In the genomic region with DNA sequence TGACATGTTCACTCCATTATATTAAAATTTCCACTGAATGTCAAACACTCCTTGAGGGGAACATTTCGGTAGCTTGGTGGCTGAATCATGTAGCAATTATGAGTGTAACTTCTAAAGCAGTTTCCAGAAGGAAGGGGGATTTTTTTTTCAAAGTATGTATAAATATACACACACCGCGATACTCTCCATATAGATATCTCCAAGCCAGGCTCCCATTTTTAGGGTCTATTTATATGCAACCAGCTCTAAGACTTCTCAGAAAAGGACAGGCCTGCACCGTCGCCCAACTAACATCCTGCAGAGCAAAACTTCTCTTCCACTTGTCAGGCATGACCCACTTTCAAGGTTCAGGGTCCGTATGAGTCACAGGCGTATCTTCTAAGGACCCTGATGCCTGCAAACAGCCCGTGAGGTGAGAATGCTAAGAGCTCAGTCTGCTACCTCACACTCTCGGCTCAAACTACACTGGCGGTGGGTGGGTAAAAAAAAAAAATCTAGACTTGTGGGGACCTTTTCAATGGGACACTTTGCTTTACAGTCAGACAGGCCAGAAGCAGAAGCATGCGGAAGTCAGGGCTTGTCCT, we compare ENCODE assay signal across 27 mouse cellular contexts.
DNase-seq lines count a peak whose midpoint lies in the region.
"Had no signal": no experiment of that assay in that cellular context is flagged by ENCODE, and none has a peak within 500 bp of the region (broad histone marks: within the 10 kb centered on the region; RNA-seq: fewer than 3 reads in every experiment).

No protein-coding gene starts in this region.

- DNase-seq in adrenal gland, adult (ENCODE audit: inconsistent age in 2 of 2, low spot score in 1 of 2), result peak; percentile 73 to 89
- DNase-seq in adrenal gland, postnatal 25 days, result no peak
- DNase-seq in frontal cortex, adult 2 months (ENCODE audit: extremely low spot score in 1 of 2, low spot score in 1 of 2), result peak; percentile 24 to 39
- no peak for DNase-seq in frontal cortex, postnatal 14 days (ENCODE audit: low spot score in 2 of 2)
- DNase-seq in retina, postnatal 1 day, result peak; percentile 14
- DNase-seq in retina, embryonic 14.5 days (ENCODE audit: low spot score), result no peak
- no peak for DNase-seq in embryonic facial prominence, embryonic 10.5 days (ENCODE audit: low spot score)
- DNase-seq: cerebellum, adult 2 months; cerebellum, postnatal 25 days; gastrocnemius, postnatal 25 days; heart, adult 11 months; kidney, adult 18-20 months; kidney, postnatal 4 days; liver, embryonic 13.5 days; lung, adult 18-20 months; lung, postnatal 4 days; right cerebral cortex, postnatal 14 days; thymus, postnatal 14 days had no signal

- no peaks in the 10 kb centered on the region for H3K36me3 ChIP-seq in embryonic facial prominence, embryonic 10.5 days (replicated peaks)
- H3K36me3 ChIP-seq: embryonic facial prominence, embryonic 12.5 days; heart, embryonic 10.5 days; heart, embryonic 15.5 days; limb, embryonic 10.5 days; limb, embryonic 15.5 days; liver, embryonic 13.5 days; midbrain, embryonic 13.5 days; neural tube, embryonic 13.5 days had no signal

- H3K27ac ChIP-seq in embryonic facial prominence, embryonic 10.5 days (replicated peaks), result no peak overlapping the region
- H3K27ac ChIP-seq: embryonic facial prominence, embryonic 12.5 days; heart, embryonic 10.5 days; heart, embryonic 15.5 days; kidney, postnatal 0 days; limb, embryonic 10.5 days; limb, embryonic 15.5 days; liver, embryonic 13.5 days had no signal

- 90% methylated on average over 11 of the region's 11 CpGs for WGBS in embryonic facial prominence, embryonic 10.5 days

- H3K27me3 ChIP-seq in embryonic facial prominence, embryonic 10.5 days (replicated peaks; ENCODE audit: low read depth, poor library complexity, severe bottlenecking), result no peaks in the 10 kb centered on the region
- H3K27me3 ChIP-seq: embryonic facial prominence, embryonic 12.5 days; heart, embryonic 15.5 days; limb, embryonic 15.5 days; liver, embryonic 13.5 days; midbrain, embryonic 13.5 days; neural tube, embryonic 13.5 days had no signal

- peaks cover 29% of the 10 kb centered on the region for H3K4me1 ChIP-seq in embryonic facial prominence, embryonic 10.5 days
- H3K4me1 ChIP-seq: liver, embryonic 13.5 days had no signal

- no peak overlapping the region for H3K4me3 ChIP-seq in embryonic facial prominence, embryonic 10.5 days
- H3K4me3 ChIP-seq: embryonic facial prominence, embryonic 12.5 days; heart, embryonic 10.5 days; heart, embryonic 15.5 days; limb, embryonic 10.5 days; limb, embryonic 15.5 days; liver, embryonic 13.5 days; megakaryocyte, embryonic 14.5 days; midbrain, embryonic 13.5 days; neural tube, embryonic 13.5 days had no signal

- no peaks in the 10 kb centered on the region for H3K9me3 ChIP-seq in embryonic facial prominence, embryonic 10.5 days
- H3K9me3 ChIP-seq: embryonic facial prominence, embryonic 12.5 days; heart, embryonic 10.5 days; heart, embryonic 15.5 days; limb, embryonic 10.5 days; limb, embryonic 15.5 days; liver, embryonic 13.5 days; megakaryocyte, embryonic 14.5 days; midbrain, embryonic 13.5 days; neural tube, embryonic 13.5 days had no signal

Comparison
In these comparisons a context has a peak if more than half of its experiments do, and no peak if none do; other contexts are left out.
1. DNase-seq: peak in adrenal gland, adult (2 of 2), frontal cortex, adult 2 months (2 of 2) and retina, postnatal 1 day (single experiment); none in adrenal gland, postnatal 25 days (single experiment), frontal cortex, postnatal 14 days (0 of 2), retina, embryonic 14.5 days (single experiment) and embryonic facial prominence, embryonic 10.5 days (single experiment).